Mouse (Mus musculus): ENCODE measurements around the gene C1qb.

Gene C1qb

DNA sequence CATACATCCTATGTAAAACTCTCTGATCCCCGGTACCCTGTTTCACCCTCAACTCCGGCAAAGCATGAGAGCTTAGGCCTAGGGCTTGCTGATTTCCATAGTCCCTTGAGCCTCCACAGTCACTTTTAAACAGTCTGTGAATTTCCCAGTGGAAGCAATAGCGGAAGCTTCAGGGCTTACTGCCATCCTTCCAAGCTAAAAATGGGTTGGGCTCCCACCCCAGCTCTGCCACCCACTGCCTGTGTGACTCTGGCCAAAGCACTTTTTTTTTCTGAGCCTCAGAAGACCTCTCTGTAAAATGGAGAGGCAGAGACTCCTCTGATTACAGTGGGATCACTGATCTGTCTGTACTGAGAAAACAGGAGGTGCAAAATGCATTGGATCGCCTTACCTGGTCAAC, 37.4 kb downstream of the C1qb start:
- in situ Hi-C loops (cut with MboI, MseI): no loop called here

DNA sequence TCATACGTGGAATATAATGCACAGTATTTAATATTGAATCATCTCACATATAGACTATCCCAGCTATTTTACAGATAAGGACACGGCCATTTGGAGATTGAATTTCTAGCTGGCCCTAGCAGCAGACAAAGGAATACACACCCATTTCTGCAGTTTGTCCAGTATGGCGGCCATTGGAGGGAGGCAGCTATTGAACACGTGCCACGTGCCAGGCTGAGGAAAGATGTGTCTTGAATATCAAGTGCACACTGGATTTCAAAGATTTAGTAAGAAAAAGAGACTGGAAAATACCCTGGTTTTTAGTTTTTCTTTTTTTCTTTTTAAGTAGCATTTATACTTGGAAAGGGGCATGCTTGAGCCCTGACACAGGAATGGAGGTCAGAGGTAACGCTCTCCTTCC, 38.8 kb downstream of the C1qb start:
- in situ Hi-C loops (cut with MboI, MseI): no loop called here

DNA sequence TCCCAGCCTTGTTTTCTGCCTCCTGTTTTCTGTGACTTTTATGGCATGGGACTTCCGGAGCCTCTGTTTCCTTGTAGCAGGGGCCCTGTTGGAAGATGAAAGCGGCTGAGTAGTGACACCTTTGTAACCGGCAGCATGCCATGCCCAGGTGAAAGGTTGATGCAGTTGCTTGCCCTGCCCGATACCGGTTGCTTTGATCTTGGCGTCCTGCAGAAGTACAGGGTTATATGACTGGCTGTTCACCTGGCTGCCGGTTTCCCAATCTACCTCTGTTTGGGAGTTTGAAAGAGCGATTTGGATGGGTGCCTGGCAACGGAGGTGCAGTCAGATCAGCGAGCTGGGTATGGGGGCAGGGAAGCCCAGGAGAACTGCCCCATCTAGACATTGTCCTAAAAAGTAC, 43.2 kb downstream of the C1qb start:
- in situ Hi-C loops (cut with MboI, MseI): loop anchor here (5.0 kb wide), 2 partner anchors 161 to 166 kb away; no protein-coding TSS in a partner anchor

DNA sequence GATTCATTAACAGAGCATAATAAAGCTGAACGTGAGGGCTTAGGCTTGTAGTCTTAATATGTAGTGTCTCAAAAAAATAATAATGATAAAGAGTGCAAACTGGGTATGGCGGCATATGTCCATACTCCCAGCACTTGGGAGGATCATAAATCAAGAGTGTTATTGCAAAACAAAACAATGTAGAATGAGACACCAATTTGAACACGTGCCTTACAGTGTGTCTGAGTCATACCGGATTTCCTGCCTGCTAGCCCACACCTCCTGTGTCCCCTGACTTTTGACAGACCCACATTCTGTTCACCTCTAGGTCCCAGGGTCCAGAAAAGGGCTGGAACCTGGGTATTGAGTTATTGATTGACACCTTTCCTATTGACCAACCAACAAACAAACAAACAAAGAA, 44.0 kb downstream of the C1qb start:
- in situ Hi-C loops (cut with MboI, MseI): loop anchor here (5.0 kb wide), 2 partner anchors 160 to 165 kb away; no protein-coding TSS in a partner anchor

DNA sequence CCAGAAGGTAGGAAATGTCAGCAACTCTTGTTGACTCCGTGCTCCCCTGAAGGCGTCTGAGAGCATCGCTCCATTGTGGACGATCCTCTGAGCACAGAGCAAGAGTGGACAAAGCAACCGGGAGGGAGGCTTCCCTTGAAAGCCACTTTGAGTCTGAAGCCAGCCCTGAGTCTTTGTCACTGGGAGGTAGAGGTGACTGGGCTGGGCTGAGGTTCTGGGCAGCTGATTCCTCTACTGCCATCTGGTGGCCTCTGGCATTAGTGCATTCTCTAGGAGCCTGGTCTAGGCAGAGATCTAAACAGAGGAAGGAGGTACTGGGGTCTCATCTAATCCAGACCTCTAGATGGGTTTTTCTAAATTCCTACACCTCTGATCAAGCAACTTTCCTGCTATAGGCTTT, 44.9 kb downstream of the C1qb start:
- in situ Hi-C loops (cut with MboI, MseI): loop anchor here (5.0 kb wide), 2 partner anchors 159 to 164 kb away; no protein-coding TSS in a partner anchor

DNA sequence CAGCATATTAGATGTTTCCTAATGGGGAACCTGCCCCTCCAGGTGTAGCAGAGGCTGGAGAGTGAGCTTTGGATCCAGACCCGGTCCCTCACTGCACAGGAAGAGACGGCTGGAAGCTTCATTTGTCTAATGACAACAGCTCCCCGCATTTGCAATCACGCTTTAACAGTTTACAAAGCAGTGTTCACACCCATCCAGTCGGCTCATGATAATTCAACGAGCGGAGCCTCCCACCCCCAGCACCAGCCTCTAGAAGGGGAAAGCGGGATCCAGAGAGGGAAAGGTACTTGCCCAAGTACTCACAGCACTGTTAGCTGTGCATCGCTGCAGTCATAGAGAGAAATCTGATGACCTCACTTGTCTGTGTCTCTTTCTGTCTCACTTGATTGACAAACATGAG, 47.5 kb downstream of the C1qb start:
- in situ Hi-C loops (cut with MboI, MseI): no loop called here

DNA sequence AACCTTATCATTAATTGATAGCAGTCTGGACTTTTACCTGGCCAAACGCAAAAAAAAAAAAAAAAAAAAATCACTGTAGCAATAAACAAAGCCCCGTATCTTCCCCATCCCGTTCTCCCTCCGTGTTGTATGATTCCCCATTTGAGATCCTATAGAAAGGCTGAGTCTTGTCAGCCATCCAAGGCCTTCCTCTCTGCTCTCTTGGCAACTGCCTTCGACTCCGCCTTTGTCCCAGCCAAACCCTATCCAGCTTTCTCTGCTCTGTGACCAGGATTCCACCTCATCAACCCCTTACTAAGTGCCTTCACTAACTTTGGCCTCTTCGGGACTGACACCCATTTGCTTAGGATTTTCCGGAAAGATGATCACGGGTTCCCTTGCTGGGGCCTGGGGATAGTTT, 48.0 kb downstream of the C1qb start:
- in situ Hi-C loops (cut with MboI, MseI): no loop called here

DNA sequence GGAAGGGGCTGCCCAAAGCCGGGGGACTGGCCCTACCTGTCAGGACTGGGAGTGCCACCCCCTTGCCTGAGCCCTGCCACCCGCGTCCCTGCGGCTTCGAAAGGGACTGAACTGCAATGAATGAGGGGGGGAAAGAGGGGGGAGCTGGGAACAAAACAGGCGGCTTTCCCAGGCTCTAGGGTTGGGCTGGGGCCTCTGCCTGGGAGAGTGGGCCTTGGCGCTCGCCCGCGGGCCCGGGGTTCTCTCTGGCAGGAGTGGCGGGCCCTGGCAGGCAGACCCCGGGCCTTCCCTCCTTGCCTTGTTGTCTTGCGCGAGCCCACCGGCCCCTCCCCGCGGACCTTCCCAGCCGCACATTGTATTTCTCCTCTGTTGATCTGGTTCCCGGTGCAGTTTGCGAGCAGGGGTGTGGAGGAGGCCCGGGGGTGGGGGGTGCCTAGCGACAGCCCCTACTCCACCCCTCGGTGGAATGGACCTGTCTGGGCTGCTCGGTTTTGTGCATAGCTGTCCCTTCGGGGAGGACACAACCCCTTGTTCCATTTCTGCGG, 49.5 kb downstream of the C1qb start:
- in situ Hi-C loops (cut with MboI, MseI): no loop called here

DNA sequence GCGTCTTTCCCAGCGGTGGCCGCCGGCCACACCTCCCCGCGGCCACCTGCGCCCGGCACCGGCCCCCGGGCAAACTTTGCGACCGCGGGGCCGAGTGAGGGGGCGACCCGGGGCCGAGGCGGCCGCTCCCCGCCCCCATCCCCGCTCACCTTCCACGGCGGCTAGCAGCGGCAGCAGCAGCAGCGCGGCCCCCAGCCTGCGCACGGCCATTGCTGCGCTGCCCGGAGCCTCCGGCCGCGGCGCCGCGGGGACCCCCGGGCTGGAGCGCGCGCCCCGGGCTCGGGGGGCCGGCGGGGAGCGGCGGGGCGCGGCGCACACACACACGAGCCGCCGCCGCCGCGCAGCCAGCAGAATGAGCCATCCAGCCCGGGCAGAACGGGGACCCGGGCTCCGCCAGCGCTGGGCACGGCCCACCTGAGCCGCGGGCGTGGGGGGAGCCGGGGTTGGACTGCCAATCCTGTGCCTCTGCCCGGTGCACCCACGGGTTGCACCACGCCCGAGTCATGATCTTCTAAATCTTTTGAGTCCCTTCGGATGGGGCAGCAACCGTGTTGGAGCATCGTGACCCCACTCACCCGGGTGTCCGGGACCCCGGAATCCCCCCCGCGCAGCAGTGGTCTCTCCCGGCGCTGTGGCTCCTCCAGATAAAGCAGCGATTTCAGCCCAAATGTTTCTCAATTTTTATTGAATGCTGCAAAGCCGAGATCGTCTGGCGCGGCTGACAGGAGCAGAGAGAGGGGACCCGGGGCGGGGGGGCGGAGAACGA, 50.2 kb downstream of the C1qb start, which contains the start of gene Ephb2:
TSS of gene Ephb2 (minus strand) at position 368 of the 766 bp plus-strand sequence.
- in situ Hi-C loops (cut with MboI, MseI): no loop called here

DNA sequence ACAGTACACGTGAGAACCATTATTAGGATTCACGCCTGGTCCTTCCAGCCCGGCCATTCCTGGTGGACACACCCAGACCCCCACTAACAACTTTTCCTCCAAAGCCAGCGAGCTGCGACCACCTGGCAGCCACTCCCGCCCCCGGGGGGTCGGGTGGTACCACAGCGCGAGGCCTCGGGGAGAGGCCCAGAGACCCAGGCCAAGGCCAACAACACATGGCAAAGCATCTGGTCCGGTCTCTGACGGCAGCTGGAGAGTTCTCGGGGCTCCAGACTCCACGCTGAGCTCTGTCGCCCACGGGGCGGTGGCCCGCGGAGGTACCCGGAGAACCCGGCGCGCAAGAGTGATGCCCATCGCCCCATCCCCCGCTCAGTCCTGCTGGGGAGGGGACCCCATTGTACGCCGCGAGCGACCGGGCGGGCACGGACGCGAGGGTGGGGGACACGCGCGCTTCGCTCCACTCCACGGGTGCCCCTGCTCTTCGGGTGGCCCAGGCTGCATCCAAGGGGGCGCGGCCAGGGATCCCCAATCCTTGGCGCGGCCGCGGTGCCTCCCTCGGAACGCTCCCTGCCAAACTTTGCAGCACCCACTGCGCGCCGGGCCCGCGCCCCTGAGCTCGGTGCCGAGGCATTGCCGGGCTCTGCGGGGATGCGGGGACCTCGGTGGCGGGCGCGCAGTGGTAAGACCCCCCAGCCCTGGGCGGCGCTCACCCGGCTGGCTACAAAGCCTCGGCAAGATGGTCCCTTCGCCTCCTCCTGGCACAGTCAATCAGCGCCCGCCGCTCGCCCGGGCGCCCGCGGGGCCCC, 51.0 kb downstream of the C1qb start:
- in situ Hi-C loops (cut with MboI, MseI): no loop called here

DNA sequence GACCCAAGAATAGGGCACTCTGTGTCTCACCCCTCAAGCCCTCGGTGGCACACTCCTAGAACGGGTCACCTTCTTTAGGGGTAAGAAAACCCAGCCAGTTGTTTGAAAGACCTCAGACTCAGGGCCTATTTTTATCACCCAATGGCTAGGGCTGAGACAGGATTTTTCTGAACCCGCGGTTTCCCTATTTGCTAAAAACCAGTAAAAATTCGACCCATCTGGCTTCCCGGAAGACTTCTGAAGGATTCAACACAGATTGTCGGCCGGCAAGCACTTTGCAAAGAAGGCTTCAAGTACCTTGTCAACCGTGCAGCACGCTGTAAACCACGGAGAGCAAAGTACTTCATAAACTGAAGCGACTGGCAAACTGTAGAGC, 51.6 kb downstream of the C1qb start:
- in situ Hi-C loops (cut with MboI, MseI): no loop called here

DNA sequence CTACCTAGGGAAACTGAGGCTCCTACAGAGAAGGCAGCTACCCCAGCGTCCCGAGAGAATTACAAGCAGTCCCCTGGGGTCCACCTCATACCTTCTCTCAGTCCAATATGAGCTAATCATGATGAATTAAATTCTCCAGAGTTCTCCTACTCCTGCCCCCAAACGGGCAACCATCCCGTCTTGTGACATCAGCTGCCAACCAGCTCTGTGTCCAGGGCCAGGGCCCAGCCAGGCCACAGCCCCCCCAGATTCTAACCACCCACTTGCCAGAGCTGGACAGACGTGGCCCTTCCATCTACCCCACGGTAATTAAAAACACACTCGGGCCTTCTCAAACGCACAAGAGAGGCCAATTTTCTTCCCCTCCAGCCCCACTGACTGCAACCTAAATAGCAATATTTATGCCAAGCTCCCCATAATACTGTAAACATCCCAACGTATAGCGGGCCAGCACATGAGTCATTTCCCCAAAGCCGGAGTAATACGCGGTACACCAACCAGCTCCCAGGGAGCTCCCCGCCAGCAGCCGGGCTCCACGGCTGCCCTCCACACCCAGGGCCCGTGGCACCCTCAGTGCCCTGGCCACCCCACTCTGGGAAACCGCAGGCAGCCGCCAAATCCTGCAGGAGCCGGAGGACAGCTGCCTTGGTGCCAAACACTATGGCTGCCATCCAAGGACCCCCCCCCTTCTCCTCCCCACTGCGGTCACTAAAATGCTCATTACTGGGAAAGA, 52.2 kb downstream of the C1qb start:
- in situ Hi-C loops (cut with MboI, MseI): no loop called here

DNA sequence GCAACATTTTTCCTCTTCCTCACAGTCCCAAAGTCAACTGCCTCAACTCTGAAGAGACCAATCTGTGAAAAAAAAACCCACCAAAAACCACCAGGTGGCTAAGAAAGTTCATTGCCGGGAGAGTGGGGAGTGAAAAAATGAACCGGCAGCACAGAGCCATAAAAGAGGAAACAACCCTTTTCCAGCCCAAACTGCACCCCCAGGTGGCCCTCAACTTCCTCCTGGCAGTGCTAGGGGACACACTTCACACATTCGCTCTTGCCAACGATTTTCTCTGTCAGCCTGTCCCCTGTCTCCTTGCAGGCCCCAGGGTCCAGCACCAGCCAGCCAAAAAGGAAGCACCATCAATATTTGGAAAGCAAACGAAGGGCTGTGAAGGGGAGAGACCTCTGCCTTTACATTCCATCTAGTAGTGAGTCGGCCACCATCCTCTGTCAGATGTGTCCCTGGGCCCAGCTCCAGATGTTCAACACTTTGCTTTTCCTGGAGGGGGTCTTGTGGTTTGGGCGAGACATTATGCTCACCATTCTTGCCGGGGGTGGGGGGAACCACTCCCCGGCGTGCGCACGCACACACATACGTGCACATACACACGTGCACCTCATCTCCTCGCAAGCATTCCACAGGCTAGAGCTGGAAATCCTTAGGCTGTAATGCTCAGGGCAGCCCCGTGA, 53.3 kb downstream of the C1qb start:
- in situ Hi-C loops (cut with MboI, MseI): no loop called here

DNA sequence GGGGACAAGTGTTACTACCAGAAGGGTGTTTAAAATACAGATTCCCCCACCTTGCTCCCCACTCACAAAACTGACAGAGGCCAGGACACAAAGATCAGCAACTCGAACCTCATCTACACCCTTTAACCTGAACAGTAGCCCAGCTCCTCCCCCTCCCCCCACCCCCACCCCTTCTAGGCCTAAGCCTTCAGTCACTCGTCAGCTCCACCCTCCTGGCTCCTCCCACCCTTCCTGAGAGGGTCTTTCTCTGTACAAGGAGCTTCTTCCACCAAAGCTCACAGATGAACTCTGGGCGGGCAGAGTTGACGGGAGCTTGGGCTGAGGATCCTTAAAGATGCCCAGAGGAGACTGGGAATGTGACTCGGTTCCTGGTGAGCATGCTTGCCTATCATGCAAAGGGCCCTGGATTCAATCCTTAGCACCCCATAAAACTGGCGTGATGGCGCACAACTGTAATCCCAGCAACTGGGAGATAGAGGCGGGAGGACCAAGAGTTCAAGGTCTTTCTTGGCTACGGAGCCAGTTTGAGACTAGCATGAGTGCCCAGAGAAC, 55.6 kb downstream of the C1qb start:
- in situ Hi-C loops (cut with MboI, MseI): no loop called here
